Mouse (Mus musculus): ENCODE results near the gene Kdm5a.

GRCm38 (mm10) chr6:120465393-120465792 is 101.5 kb downstream of the Kdm5a start:
- TF ChIP-seq POLR2A (IDR thresholded peaks at IDR 0.05; ENCODE audit: borderline replicate concordance, insufficient read depth, low read length) (no peak), CTCF (IDR thresholded peaks at IDR 0.05; ENCODE audit: borderline replicate concordance, insufficient read depth, low read depth, low read length) (no peak)

Data from cerebellum, adult 2 months (tissue).